Mouse (Mus musculus): ENCODE results near the gene Manba.

GRCm38 (mm10) chr3:135470823-135471222 is 14.6 kb upstream of the Manba start:
- no peak for TF ChIP-seq GATA1 (IDR thresholded peaks at IDR 0.05; ENCODE audit: borderline replicate concordance, low read length)
- TF ChIP-seq FLI1 (IDR thresholded peaks at IDR 0.05; ENCODE audit: low read length): no peak

Measured in megakaryocyte, embryonic 14.5 days (primary cell).